ENCODE assay signal across 23 mouse cellular contexts in genomic region chr19:21140456-21140855, GRCm38 (mm10).
"Had no signal": no experiment of that assay in that cellular context is flagged by ENCODE, and none has a peak within 500 bp of the region (broad histone marks: within the 10 kb centered on the region; RNA-seq: fewer than 3 reads in every experiment).

No protein-coding gene starts in this region.

- H3K27ac ChIP-seq: kidney, embryonic 15.5 days; left cerebral cortex, adult 2 months; limb, embryonic 12.5 days; limb, embryonic 15.5 days; liver, embryonic 14.5 days; lung, embryonic 15.5 days; midbrain, embryonic 10.5 days; neural tube, embryonic 13.5 days had no signal

- H3K36me3 ChIP-seq: kidney, embryonic 15.5 days; limb, embryonic 12.5 days; limb, embryonic 15.5 days; lung, embryonic 15.5 days; midbrain, embryonic 10.5 days; neural tube, embryonic 13.5 days had no signal

- DNase-seq: kidney, adult 8-10 months; kidney, postnatal 10 days; kidney, postnatal 36 days; layer of hippocampus, postnatal 36 days; left cerebral cortex, postnatal 4 days; lung, adult 18-20 months; lung, postnatal 10 days; lung, postnatal 36 days; midbrain, embryonic 14.5 days; retina, postnatal 1 day; right cerebral cortex, postnatal 25 days; thymus, adult 18-20 months; thymus, postnatal 36 days had no signal

- H3K9me3 ChIP-seq: kidney, embryonic 15.5 days; limb, embryonic 12.5 days; limb, embryonic 15.5 days; lung, embryonic 15.5 days; megakaryocyte, embryonic 14.5 days; midbrain, embryonic 10.5 days; neural tube, embryonic 13.5 days had no signal

- H3K4me2 ChIP-seq: kidney, embryonic 15.5 days; limb, embryonic 12.5 days; limb, embryonic 15.5 days; liver, embryonic 11.5 days; lung, embryonic 15.5 days; neural tube, embryonic 13.5 days had no signal

- H3K4me3 ChIP-seq: kidney, embryonic 15.5 days; left cerebral cortex, adult 2 months; limb, embryonic 12.5 days; limb, embryonic 15.5 days; lung, embryonic 15.5 days; megakaryocyte, embryonic 14.5 days; midbrain, embryonic 10.5 days; neural tube, embryonic 13.5 days had no signal

- H3K27me3 ChIP-seq: kidney, embryonic 15.5 days; limb, embryonic 12.5 days; limb, embryonic 15.5 days; lung, embryonic 15.5 days; megakaryocyte, embryonic 14.5 days; neural tube, embryonic 13.5 days had no signal

- H3K9ac ChIP-seq: kidney, embryonic 15.5 days; limb, embryonic 12.5 days; limb, embryonic 15.5 days; liver, embryonic 14.5 days; lung, embryonic 15.5 days; neural tube, embryonic 13.5 days had no signal
